Mouse (Mus musculus) induced T-regulatory cell, adult 2 months (primary cell): ENCODE results near the gene Olfr313.
A peak's percentile ranks its signal among the peaks of the same experiment; 100 is the strongest.

ENCODE experiments used
- DNase-seq: peaks from one replicate; pipeline ENCODE4 v3.0.0-alpha.2; 2012; ENCODE audit warnings: low read depth

Gene Olfr313

DNA sequence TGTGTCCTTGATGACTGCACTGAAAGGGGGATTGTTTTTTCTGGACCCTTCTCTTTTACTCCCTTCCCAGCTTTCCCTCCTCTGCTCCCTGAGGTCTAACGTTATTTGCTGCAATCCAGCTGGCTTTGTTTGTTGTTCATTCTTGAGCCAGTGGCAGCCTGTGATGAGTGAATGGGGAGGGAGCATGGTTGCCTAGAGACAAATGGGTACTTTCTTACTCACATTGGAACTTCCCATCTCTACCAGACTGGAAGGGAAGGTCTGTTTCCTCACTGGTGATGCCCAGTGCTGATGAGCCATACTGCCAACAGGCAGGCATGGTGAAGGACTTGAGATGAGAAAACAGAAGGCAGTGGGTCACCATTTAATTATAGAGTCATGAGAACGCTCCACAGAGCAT is 34.9 kb downstream of the Olfr313 start:
- no peak for DNase-seq

DNA sequence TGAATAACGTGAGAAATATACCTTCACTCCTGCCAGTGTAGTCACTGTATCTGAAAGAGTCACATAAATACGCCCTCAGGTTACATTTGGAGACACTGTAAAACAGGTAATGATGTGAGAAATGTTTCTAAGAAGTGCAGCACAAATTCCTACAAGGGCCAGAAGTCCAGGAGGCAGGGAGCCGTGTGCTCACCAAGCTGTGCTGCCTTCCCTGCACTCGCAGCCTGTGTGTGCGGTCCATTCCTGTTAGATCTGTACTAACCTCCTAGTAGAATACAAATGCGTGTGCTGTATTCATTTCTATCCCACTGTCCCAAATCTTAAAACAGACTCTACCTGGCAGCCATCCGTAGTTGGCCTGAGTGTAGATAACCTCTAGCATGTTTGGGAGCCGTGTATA is 45.9 kb downstream of the Olfr313 start:
- DNase-seq: no peak

DNA sequence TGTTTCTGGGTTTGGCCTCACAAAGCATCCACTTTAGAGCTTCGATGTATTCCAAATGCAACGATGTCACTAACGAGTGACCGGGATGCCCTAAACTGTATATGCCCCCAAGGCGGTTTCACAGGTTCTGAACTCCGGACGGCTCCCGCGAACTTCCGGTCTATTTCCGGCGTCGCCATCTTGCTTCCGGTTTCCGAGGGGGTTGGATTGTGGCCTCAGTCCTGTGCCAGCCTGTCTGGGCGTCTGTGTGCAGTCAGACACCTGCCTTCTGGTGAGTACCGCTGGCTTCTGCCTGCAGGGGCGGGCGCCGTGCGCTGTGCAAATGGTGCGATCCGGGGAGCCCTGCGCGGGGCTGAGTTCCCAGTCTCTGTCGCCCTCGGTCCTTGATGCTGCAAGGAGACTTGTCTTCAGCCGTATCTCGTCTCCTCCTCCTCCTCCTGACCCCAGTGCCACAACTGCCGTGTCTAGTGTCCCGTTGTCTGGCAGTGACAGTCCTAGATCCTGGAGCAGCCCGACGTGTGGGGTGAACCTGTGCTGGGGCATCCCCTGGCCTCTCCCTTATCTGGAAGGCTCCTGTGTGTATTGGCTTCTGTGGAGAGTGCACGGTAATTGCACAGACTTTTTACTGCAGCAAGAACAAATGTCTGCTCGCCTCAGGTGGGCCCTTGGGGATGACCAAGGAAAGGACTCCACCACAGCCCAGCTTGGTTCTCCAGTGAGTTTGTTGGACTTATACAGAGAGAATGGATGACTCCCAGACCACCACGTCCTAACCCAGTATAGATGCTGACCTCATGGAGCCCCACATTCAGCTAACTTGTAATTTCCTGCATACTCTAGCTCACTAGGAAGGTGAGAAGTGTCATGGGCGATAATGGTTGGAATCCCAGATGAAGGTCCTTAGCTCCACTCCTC is 52.5 kb downstream of the Olfr313 start, which contains the start of gene 2810021J22Rik:
TSS of gene 2810021J22Rik (plus strand) at position 178 of the 915 bp plus-strand sequence.
- peak; percentile 92 for DNase-seq

DNA sequence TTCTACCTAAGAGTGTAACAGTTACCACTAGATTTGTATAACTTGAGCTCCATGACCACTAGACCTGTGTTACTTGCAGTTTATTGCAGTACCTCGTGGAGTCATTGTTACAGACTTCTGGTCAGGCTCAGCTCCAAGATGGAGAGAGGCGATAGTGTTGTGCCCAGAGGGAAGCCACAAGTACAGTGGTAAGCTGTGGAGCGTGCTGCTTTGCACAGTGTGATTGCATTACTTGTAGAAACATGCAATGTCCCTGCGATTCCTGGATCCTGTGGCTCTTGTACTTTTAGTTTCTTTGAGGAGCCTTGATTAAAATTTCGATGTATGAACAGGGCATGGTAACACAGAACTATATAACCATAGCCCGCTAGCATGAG is 53.1 kb downstream of the Olfr313 start:
- DNase-seq: no peak
